Mouse (Mus musculus) forebrain, embryonic 12.5 days (tissue): ENCODE data around the gene Gm28230. TPM values are rescaled to one million over a fixed set of nuclear protein-coding genes. Genes with fewer than 3 reads are reported as not detected.

ENCODE experiments used
- ATAC-seq: fragments of 200-750 bp; cut with Nextera tagmentation; 2 replicates; pipeline ENCODE4 v1.8.0; 2017; ENCODE audit warnings: moderate TSS enrichment; ENCODE audit not compliant: low FRiP score
- H3K27ac ChIP-seq: fragments of 300-500 bp; sonication (generic); 2 replicates; pipeline ENCODE4 v1.5.1; 2016; ENCODE audit warnings: mild to moderate bottlenecking
- H3K27me3 ChIP-seq: fragments of 300-500 bp; sonication (generic); 2 replicates; pipeline ENCODE4 v1.6.1; 2016; ENCODE audit warnings: mild to moderate bottlenecking
- H3K36me3 ChIP-seq: fragments of 300-500 bp; sonication (generic); replicated peaks from 2 replicates; pipeline ENCODE4 v1.6.1; 2016; ENCODE audit warnings: mild to moderate bottlenecking
- H3K4me1 ChIP-seq: fragments of 300-500 bp; sonication (generic); 2 replicates; pipeline ENCODE4 v1.6.1; 2016
- H3K4me2 ChIP-seq: fragments of 300-500 bp; sonication (generic); 2 replicates; pipeline ENCODE4 v1.6.1; 2016; ENCODE audit warnings: mild to moderate bottlenecking, moderate library complexity
- H3K4me3 ChIP-seq: fragments of 300-500 bp; sonication (generic); replicated peaks from 2 replicates; pipeline ENCODE4 v1.5.1; 2016; ENCODE audit warnings: mild to moderate bottlenecking
- H3K9ac ChIP-seq: fragments of 300-500 bp; sonication (generic); 2 replicates; pipeline ENCODE4 v1.6.1; 2016; ENCODE audit warnings: mild to moderate bottlenecking
- H3K9me3 ChIP-seq: fragments of 300-500 bp; sonication (generic); 2 replicates; pipeline ENCODE4 v1.6.1; 2016
- WGBS: fragments of 180-500 bp; shearing (Covaris S2); methylation state at CpG from one replicate; pipeline ENCODE4 v1.1.7; 2016; 5-methylcytosine and 5-hydroxymethylcytosine counted together
- polyA plus RNA-seq: library from polyadenylated mRNA; unstranded; fragments of >200 nt; fragmentation: Nextera tagmentation; extraction: Ambion mirVana; gene quantifications from 2 replicates; pipeline ENCODE4 v1.2.1, GENCODE M21; 2016

Gene Gm28230
- polyA plus RNA-seq, 1 experiment from 2014 or later = not detected

- WGBS = 12% methylated on average over 5 of the region's 5 CpGs
- Histone ChIP-seq H3K27ac (no peak overlapping the region), H3K4me2 (no peak overlapping the region)
Observed at GRCm38 (mm10) chr2:74753711-74754110, 27.2 kb downstream of the Gm28230 start.

GRCm38 (mm10) chr2:74760146-74760545 lies 33.6 kb downstream of the Gm28230 start:
- Histone ChIP-seq H3K36me3 (no peaks in the 10 kb centered on the region), H3K27ac (no peak overlapping the region), H3K9ac (no peak overlapping the region), H3K4me3 (no peak overlapping the region), H3K4me1 (peaks cover 17% of the 10 kb centered on the region), H3K9me3 (no peaks in the 10 kb centered on the region), H3K27me3 (peaks cover 93% of the 10 kb centered on the region), H3K4me2 (no peak overlapping the region)
- 0% methylated on average over 1 of the region's 1 CpGs for WGBS
- ATAC-seq = no peak

More at GRCm38 (mm10) chr2:74753711-74754110, 27.2 kb downstream of the Gm28230 start:
- H3K4me3 ChIP-seq = no peak overlapping the region
- peaks cover 18% of the 10 kb centered on the region for H3K4me1 ChIP-seq
- ATAC-seq = no peak
- H3K27me3 ChIP-seq = peaks cover 94% of the 10 kb centered on the region
- H3K9ac ChIP-seq = no peak overlapping the region
- no peaks in the 10 kb centered on the region for H3K9me3 ChIP-seq
- no peaks in the 10 kb centered on the region for H3K36me3 ChIP-seq

GRCm38 (mm10) chr2:74761941-74762340 lies 35.4 kb downstream of the Gm28230 start:
- no peaks in the 10 kb centered on the region for H3K36me3 ChIP-seq
- H3K9ac ChIP-seq = no peak overlapping the region
- H3K4me2 ChIP-seq = no peak overlapping the region; the same call in 1 of the 2 replicates
- no peak for ATAC-seq
- H3K9me3 ChIP-seq = no peaks in the 10 kb centered on the region
- WGBS = 5% methylated on average over 13 of the region's 13 CpGs
- H3K4me1 ChIP-seq = peaks cover 17% of the 10 kb centered on the region
- peak overlapping the region; percentile 51; the same call in 1 of the 2 replicates for H3K4me3 ChIP-seq
- no peak overlapping the region for H3K27ac ChIP-seq
- peaks cover 95% of the 10 kb centered on the region for H3K27me3 ChIP-seq

- H3K4me2 ChIP-seq = peak within 1 kb of the TSS; percentile 83
- H3K9me3 ChIP-seq = no peaks in the 10 kb centered on the region
- no peak within 1 kb of the TSS; the same call in 1 of the 2 replicates for H3K9ac ChIP-seq
- WGBS = under 1% methylated on average over 60 of the region's 61 CpGs
- peaks cover 92% of the 10 kb centered on the region for H3K27me3 ChIP-seq
- no peaks in the 10 kb centered on the region for H3K36me3 ChIP-seq
- peak; percentile 87 for ATAC-seq
- H3K4me3 ChIP-seq = peak within 1 kb of the TSS; percentile 51
- H3K27ac ChIP-seq = no peak within 1 kb of the TSS
- H3K4me1 ChIP-seq = peaks cover 17% of the 10 kb centered on the region
Observed at GRCm38 (mm10) chr2:74762522-74763244, 36.2 kb downstream of the Gm28230 start, which contains the start of gene Hoxd1. TSS of gene Hoxd1 (plus strand) at chr2:74762980.

GRCm38 (mm10) chr2:74763245-74763735 lies 36.8 kb downstream of the Gm28230 start:
- Histone ChIP-seq H3K27ac (no peak overlapping the region), H3K4me1 (peaks cover 17% of the 10 kb centered on the region), H3K9me3 (no peaks in the 10 kb centered on the region), H3K4me3 (peak overlapping the region; percentile 51), H3K4me2 (peak overlapping the region; percentile 83), H3K9ac (no peak overlapping the region; the same call in 1 of the 2 replicates), H3K36me3 (no peaks in the 10 kb centered on the region), H3K27me3 (peaks cover 87% of the 10 kb centered on the region)
- under 1% methylated on average over 50 of the region's 53 CpGs for WGBS
- 0 out of 2 replicates have a peak, but pooled peaks have one; percentile 20 for ATAC-seq

GRCm38 (mm10) chr2:74763976-74764375 lies 37.4 kb downstream of the Gm28230 start:
- Histone ChIP-seq H3K9me3 (no peaks in the 10 kb centered on the region), H3K9ac (no peak overlapping the region), H3K36me3 (no peaks in the 10 kb centered on the region), H3K4me3 (no peak overlapping the region), H3K27me3 (peaks cover 87% of the 10 kb centered on the region), H3K4me1 (peaks cover 17% of the 10 kb centered on the region), H3K27ac (no peak overlapping the region), H3K4me2 (no peak overlapping the region)
- WGBS = 48% methylated on average over 10 of the region's 10 CpGs
- ATAC-seq = no peak

GRCm38 (mm10) chr2:74774359-74774758 lies 47.8 kb downstream of the Gm28230 start:
- peaks cover 7% of the 10 kb centered on the region for H3K27me3 ChIP-seq
- ATAC-seq = no peak

GRCm38 (mm10) chr2:74777536-74778275 lies 51.2 kb downstream of the Gm28230 start:
- Histone ChIP-seq H3K4me2 (no peak overlapping the region), H3K36me3 (no peaks in the 10 kb centered on the region), H3K9ac (no peak overlapping the region), H3K4me1 (no peaks in the 10 kb centered on the region), H3K27ac (no peak overlapping the region), H3K9me3 (no peaks in the 10 kb centered on the region), H3K4me3 (no peak overlapping the region), H3K27me3 (no peaks in the 10 kb centered on the region)
- 72% methylated on average over 13 of the region's 13 CpGs for WGBS
- ATAC-seq = no peak

More at GRCm38 (mm10) chr2:74774359-74774758, 47.8 kb downstream of the Gm28230 start:
- Histone ChIP-seq H3K4me3 (no peak overlapping the region), H3K9ac (no peak overlapping the region), H3K9me3 (no peaks in the 10 kb centered on the region), H3K27ac (no peak overlapping the region), H3K4me2 (no peak overlapping the region), H3K4me1 (no peaks in the 10 kb centered on the region), H3K36me3 (no peaks in the 10 kb centered on the region)
- 84% methylated on average over 2 of the region's 2 CpGs for WGBS

- Histone ChIP-seq H3K4me1 (no peaks in the 10 kb centered on the region), H3K36me3 (no peaks in the 10 kb centered on the region), H3K9me3 (no peaks in the 10 kb centered on the region), H3K9ac (no peak overlapping the region), H3K27me3 (0 out of 2 replicates have a peak, but pooled peaks cover 4% of the 10 kb centered on the region), H3K27ac (no peak overlapping the region), H3K4me2 (no peak overlapping the region), H3K4me3 (no peak overlapping the region)
- 90% methylated on average over 5 of the region's 5 CpGs for WGBS
- ATAC-seq = no peak
Observed at GRCm38 (mm10) chr2:74781386-74781785, 54.9 kb downstream of the Gm28230 start.

GRCm38 (mm10) chr2:74795531-74795930 lies 69.0 kb downstream of the Gm28230 start:
- Histone ChIP-seq H3K9ac (no peak overlapping the region), H3K27me3 (no peaks in the 10 kb centered on the region; the same call in 1 of the 2 replicates), H3K27ac (no peak overlapping the region), H3K4me2 (no peak overlapping the region), H3K4me3 (no peak overlapping the region), H3K4me1 (no peaks in the 10 kb centered on the region), H3K36me3 (no peaks in the 10 kb centered on the region), H3K9me3 (no peaks in the 10 kb centered on the region)
- 61% methylated on average over 7 of the region's 7 CpGs for WGBS
- no peak for ATAC-seq
